Mouse (Mus musculus) liver, embryonic 14.5 days (tissue): ENCODE results near the gene Il12rb1. TPM values are rescaled to one million over a fixed set of nuclear protein-coding genes. Genes with fewer than 3 reads are reported as not detected.

Experiments
- ATAC-seq: fragments of 200-750 bp; cut with Nextera tagmentation; 2 replicates; pipeline ENCODE4 v1.8.0; 2017; ENCODE audit warnings: moderate number of reproducible peaks, mild to moderate bottlenecking, moderate library complexity; ENCODE audit not compliant: insufficient read depth
- DNase-seq, 3 experiments: peaks; one replicate each; pipeline ENCODE4 v3.0.0-alpha.2; 2012 to 2013; ENCODE audit warnings: low read depth in 3 of 3, low spot score in 3 of 3
- H3K27ac ChIP-seq: fragments of 300-500 bp; sonication (generic); 2 replicates; pipeline ENCODE4 v1.5.1; 2014; ENCODE audit warnings: moderate library complexity, mild to moderate bottlenecking, control low read depth, inconsistent platforms
- H3K27me3 ChIP-seq: fragments of 300-500 bp; sonication (generic); 2 replicates; pipeline ENCODE4 v1.6.1; 2014; ENCODE audit warnings: mild to moderate bottlenecking, low read length, moderate library complexity; ENCODE audit not compliant: control insufficient read depth, insufficient read depth
- H3K36me3 ChIP-seq: fragments of 300-500 bp; sonication (generic); replicated peaks from 2 replicates; pipeline ENCODE4 v1.6.1; 2014; ENCODE audit warnings: low read depth; ENCODE audit not compliant: control insufficient read depth, insufficient read depth
- H3K4me1 ChIP-seq, 2 experiments: fragments of 200-500 bp in 1 of 2; fragments of 300-500 bp in 1 of 2; sonication (generic) in 1 of 2; replicated peaks; 2 replicates each; pipeline ENCODE4 v1.6.1; 2012 to 2014; ENCODE audit warnings: antibody characterized with exemption in 1 of 2, inconsistent platforms in 1 of 2, low read length in 1 of 2; ENCODE audit not compliant: control insufficient read depth in 2 of 2, insufficient read depth in 2 of 2
- H3K4me2 ChIP-seq: fragments of 300-500 bp; sonication (generic); 2 replicates; pipeline ENCODE4 v1.6.1; 2014; ENCODE audit warnings: low read depth, mild to moderate bottlenecking, control low read depth, moderate library complexity
- H3K4me3 ChIP-seq, 2 experiments: fragments of 200-500 bp in 1 of 2; fragments of 300-500 bp in 1 of 2; sonication (generic) in 1 of 2; 2 replicates each; pipeline ENCODE4 v1.5.1; 2012 to 2014; ENCODE audit warnings: low read depth in 2 of 2, low read length in 2 of 2, mild to moderate bottlenecking in 2 of 2, control low read depth in 1 of 2, inconsistent platforms in 1 of 2, moderate library complexity in 1 of 2; ENCODE audit not compliant: insufficient read depth in 1 of 2
- H3K9ac ChIP-seq: fragments of 300-500 bp; sonication (generic); replicated peaks from 2 replicates; pipeline ENCODE4 v1.6.1; 2014; ENCODE audit warnings: mild to moderate bottlenecking, control low read depth, moderate library complexity
- H3K9me3 ChIP-seq: fragments of 300-500 bp; sonication (generic); 2 replicates; pipeline ENCODE4 v1.6.1; 2016; ENCODE audit warnings: low read length, mixed read lengths; ENCODE audit not compliant: control insufficient read depth
- CTCF ChIP-seq: IDR thresholded peaks from 2 replicates; pipeline ENCODE4 v1.5.1; 2016; ENCODE audit warnings: antibody characterized with exemption, low read depth, control low read depth
- EP300 ChIP-seq: IDR thresholded peaks from 2 replicates; pipeline ENCODE4 v1.6.1; 2016; ENCODE audit warnings: antibody characterized with exemption, low read depth
- WGBS: fragments of 180-500 bp; shearing (Covaris S2); extraction: QIAGEN DNeasy Blood & Tissue Kit; methylation state at CpG from one replicate; pipeline ENCODE4 v1.1.7; 2014; ENCODE audit not compliant: insufficient replicate concordance; 5-methylcytosine and 5-hydroxymethylcytosine counted together
- polyA plus RNA-seq, 2 experiments: library from polyadenylated mRNA; depleted of rRNA in 1 of 2; stranded (reverse) in 1 of 2; unstranded in 1 of 2; fragments of >200 nt; fragmentation: Nextera tagmentation in 1 of 2; extraction: Ambion mirVana in 1 of 2; gene quantifications; 2 replicates each; pipeline versions ENCODE4 v1.2.1 to v1.2.3; 2012 to 2014

The Il12rb1 gene
- polyA plus RNA-seq, 2 experiments = 0.11 to 0.18 TPM

DNA sequence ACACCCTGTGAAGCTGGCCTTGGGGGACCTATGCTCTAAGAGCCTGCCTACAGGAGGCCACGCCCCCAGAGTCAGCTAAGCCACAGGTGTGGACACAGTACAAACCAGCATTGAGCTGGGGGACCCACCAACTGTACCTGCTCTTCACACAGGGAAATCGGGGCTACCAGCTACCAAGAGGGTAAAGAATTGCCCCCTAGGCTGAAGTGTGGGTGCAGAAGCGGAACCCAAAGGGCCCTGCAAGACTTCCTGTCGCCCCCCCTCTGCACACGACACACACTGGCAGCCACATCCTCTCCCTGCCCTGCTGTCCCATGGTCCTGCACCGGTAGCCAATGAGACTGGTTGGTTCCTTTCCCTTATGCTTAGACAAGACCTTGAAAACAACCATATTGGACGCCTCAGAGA, 17.0 kb upstream of the Il12rb1 start:
- no peaks in the 10 kb centered on the region for H3K9me3 ChIP-seq
- H3K4me3 ChIP-seq = peak overlapping the region; percentile 67 to 68
- no peak overlapping the region for H3K27ac ChIP-seq
- H3K4me2 ChIP-seq = peak overlapping the region; percentile 74
- no peaks in the 10 kb centered on the region; the same call in 1 of the 2 replicates for H3K36me3 ChIP-seq
- TF ChIP-seq EP300 (no peak), CTCF (no peak)
- peaks cover 17 to 27% of the 10 kb centered on the region in 2 experiments for H3K4me1 ChIP-seq
- peaks cover 6% of the 10 kb centered on the region; the same call in 1 of the 2 replicates for H3K27me3 ChIP-seq
- peak overlapping the region; percentile 78 for H3K9ac ChIP-seq
- ATAC-seq (peak; percentile 27), DNase-seq (peak in 2 of 3 experiments; percentile 32 to 39)
- WGBS = 10% methylated on average over 7 of the region's 7 CpGs

DNA sequence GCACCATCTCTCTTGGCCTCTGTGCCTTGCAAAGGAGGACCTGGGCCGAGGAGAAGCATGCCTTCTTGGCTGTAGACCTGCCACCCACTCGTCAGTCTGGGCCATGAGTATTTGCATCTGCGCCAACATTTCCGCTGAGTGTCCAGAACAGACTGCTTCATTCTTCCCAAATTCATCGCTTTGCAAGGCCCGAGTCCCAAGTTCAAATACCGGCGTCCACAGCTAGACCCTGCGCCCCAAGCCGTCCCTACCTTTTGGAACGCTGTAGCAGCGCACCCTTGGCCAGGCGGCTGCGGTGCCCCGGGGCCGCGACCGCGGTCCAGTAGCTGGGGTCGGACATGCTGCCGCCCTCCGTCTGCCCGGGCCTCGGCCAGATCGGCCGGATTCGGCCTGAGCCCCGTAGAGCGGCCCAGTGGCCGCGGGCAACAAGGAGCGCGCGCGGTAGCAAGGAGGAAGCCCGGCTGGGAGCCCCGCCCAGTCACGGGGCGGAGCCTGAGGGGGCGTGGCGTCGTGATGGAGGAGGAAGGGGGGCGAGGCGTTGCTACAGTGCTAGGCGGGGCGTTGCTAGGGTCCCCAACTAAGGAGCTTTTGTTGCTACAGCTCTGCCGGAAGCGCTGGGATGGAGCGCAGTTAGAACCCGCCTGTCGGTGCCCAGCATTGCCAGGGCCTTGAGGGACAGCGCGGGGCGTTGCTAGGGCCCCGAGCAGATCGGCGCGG, 16.1 kb upstream of the Il12rb1 start:
- 1% methylated on average over 58 of the region's 58 CpGs for WGBS

DNA sequence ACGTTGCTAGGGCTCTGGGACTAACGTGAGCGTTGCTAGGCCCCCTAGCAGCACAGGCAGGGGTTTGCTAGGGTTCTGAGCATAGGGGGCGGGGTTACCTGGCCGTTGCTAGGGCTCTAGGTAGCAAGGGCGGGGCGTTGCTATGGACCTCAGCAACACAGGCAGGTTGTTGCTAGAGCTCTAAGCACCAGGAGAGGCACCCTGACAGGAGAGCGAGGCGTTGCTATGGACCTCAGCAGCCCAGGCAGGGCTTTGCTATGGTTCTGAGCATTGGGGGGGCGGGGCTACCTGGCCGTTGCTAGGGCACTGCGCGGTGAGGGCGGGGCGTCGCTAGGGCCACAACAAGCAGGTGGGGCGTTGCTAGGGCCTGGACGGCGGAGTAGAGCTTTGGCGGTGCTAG, 15.5 kb upstream of the Il12rb1 start:
- no peak overlapping the region for H3K27ac ChIP-seq
- DNase-seq (peak; percentile 54 to 63 (median 62)), ATAC-seq (peak; percentile 4; the same call in 1 of the 2 replicates)
- peak overlapping the region; percentile 45 to 67 for H3K4me3 ChIP-seq
- TF ChIP-seq CTCF = 0 out of 2 replicates have a peak, but pooled peaks have one; percentile 2
- no peak for TF ChIP-seq EP300
- H3K36me3 ChIP-seq = no peaks in the 10 kb centered on the region; the same call in 1 of the 2 replicates
- H3K9me3 ChIP-seq = no peaks in the 10 kb centered on the region
- WGBS = under 1% methylated on average over 20 of the region's 20 CpGs
- no peak overlapping the region for H3K9ac ChIP-seq
- peaks cover 27 to 28% of the 10 kb centered on the region in 2 experiments for H3K4me1 ChIP-seq
- peak overlapping the region; percentile 74 for H3K4me2 ChIP-seq
- H3K27me3 ChIP-seq = peaks cover 11% of the 10 kb centered on the region

More for the DNA sequence above, 16.1 kb upstream of the Il12rb1 start:
- DNase-seq = peak; percentile 80 to 84 (median 82)
- Histone ChIP-seq H3K27ac (peak overlapping the region; percentile 6; the same call in 1 of the 2 replicates), H3K27me3 (peaks cover 6% of the 10 kb centered on the region), H3K4me3 (peak overlapping the region; percentile 67 to 68), H3K9ac (peak overlapping the region; percentile 78), H3K4me2 (peak overlapping the region; percentile 74), H3K36me3 (no peaks in the 10 kb centered on the region; the same call in 1 of the 2 replicates), H3K4me1 (peaks cover 22 to 27% of the 10 kb centered on the region in 2 experiments), H3K9me3 (no peaks in the 10 kb centered on the region)
- no peak for TF ChIP-seq CTCF
- no peak for TF ChIP-seq EP300
- peak; percentile 52 for ATAC-seq

DNA sequence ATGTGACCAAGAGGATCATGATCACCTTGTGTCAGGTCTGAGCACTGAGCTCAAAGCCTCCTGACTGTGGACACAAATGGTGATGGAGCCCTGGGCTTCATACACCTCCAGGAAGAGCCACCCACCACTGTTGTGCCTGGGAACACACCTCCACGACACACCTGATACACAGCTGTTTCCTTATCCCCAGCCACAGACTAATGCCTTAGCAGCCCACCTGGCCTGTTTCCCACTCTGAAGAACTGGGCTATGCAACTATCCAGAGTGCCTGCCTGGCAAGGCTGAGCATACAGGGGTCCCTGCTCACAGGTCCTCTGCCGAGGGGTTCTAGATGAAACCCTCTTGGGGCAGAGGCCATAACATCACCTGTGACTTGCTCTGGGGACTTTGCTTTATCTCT, 14.0 kb upstream of the Il12rb1 start:
- peaks cover 26% of the 10 kb centered on the region for H3K27me3 ChIP-seq

DNA sequence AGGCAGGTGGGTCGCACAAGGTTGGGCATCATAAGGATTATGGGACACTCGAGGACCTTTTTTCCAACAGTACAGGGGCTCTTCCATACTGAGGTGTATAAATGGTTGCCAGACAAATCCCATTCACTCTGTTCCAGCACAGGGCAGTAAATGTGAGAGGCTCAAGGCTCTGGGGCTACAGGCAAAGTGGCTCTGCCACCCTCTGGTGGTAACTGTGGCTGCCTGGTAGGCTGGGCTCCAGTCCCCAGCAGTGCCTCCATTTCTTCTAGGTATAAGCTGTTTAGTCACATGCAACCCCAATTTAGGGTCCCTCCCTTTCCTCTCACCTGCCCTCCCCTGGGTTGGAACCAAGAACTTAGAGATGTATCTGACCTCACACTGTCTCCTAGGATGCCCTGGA, 12.9 kb upstream of the Il12rb1 start:
- peaks cover 26 to 28% of the 10 kb centered on the region in 2 experiments for H3K4me1 ChIP-seq
- no peak overlapping the region for H3K4me2 ChIP-seq
- no peak overlapping the region for H3K4me3 ChIP-seq
- no peak overlapping the region for H3K27ac ChIP-seq
- H3K36me3 ChIP-seq = no peaks in the 10 kb centered on the region
- H3K27me3 ChIP-seq = peaks cover 37% of the 10 kb centered on the region
- DNase-seq (no peak), ATAC-seq (no peak)
- no peak for TF ChIP-seq EP300
- TF ChIP-seq CTCF = peak; percentile 46
- H3K9me3 ChIP-seq = no peaks in the 10 kb centered on the region
- no peak overlapping the region for H3K9ac ChIP-seq
- 66% methylated on average over 2 of the region's 2 CpGs for WGBS

More for the DNA sequence above, 14.0 kb upstream of the Il12rb1 start:
- Histone ChIP-seq H3K4me1 (peaks cover 27 to 28% of the 10 kb centered on the region in 2 experiments), H3K9me3 (no peaks in the 10 kb centered on the region), H3K36me3 (no peaks in the 10 kb centered on the region), H3K4me2 (no peak overlapping the region), H3K27ac (no peak overlapping the region), H3K4me3 (no peak overlapping the region), H3K9ac (no peak overlapping the region)
- DNase-seq = no peak
- no peak for ATAC-seq
- no peak for TF ChIP-seq EP300
- TF ChIP-seq CTCF = no peak
- 69% methylated on average over 2 of the region's 2 CpGs for WGBS
